Mouse (Mus musculus) T-helper 17 cell (primary cell): Measurements from ENCODE around the gene Myrip.

Source experiments
- in situ Hi-C, 2 experiments: fragments of 300-600 bp; cut with MboI, MseI; formaldehyde crosslinking; loops; 1 replicate in 1 of 2; 2 replicates in 1 of 2; pipeline ENCODE4 v1.15.1; 2025; ENCODE audit warnings: high pct_unique_total_duplicates in 2 of 2

The Myrip gene

GRCm38 (mm10) chr9:120519469-120520125, 218.3 kb downstream of the Myrip start:
- in situ Hi-C loops: no loop called here

GRCm38 (mm10) chr9:120521161-120521560, 219.8 kb downstream of the Myrip start:
- in situ Hi-C loops: no loop called here
